Mouse (Mus musculus): ENCODE measurements at regions not wholly inside any gene's neighbourhood (a gene's known extent, or its start where the extent isn't known, plus 50 kb on each side); places are given as distances from the start of the nearest gene placed in this dataset.
A peak's percentile ranks its signal among the peaks of the same experiment; 100 is the strongest.

- H3K9ac ChIP-seq, result no peak overlapping the region
- H3K27me3 ChIP-seq (replicated peaks), result no peaks in the 10 kb centered on the region
- no peak overlapping the region for H3K27ac ChIP-seq
- no peak overlapping the region for H3K4me3 ChIP-seq (replicated peaks)
- 64% methylated on average over 7 of the region's 7 CpGs for WGBS
- H3K36me3 ChIP-seq, result no peaks in the 10 kb centered on the region
- H3K9me3 ChIP-seq, result no peaks in the 10 kb centered on the region
- no peak for ATAC-seq (ENCODE audit: insufficient read depth, low FRiP score, low read depth)
- peaks cover 3% of the 10 kb centered on the region; the same call in 1 of the 2 replicates for H3K4me1 ChIP-seq
- no peak overlapping the region for H3K4me2 ChIP-seq
Observed at GRCm38 (mm10) chr8:26596665-26597362, 380.3 kb upstream of the Zfp703 start.

- H3K9me3 ChIP-seq, result no peaks in the 10 kb centered on the region
- no peak for ATAC-seq (ENCODE audit: insufficient read depth, low FRiP score, low read depth)
- H3K27ac ChIP-seq, result no peak overlapping the region
- H3K4me1 ChIP-seq, result peaks cover 3% of the 10 kb centered on the region; the same call in 1 of the 2 replicates
- no peaks in the 10 kb centered on the region for H3K27me3 ChIP-seq (replicated peaks)
- H3K9ac ChIP-seq, result no peak overlapping the region
- H3K4me3 ChIP-seq (replicated peaks), result no peak overlapping the region
- H3K36me3 ChIP-seq, result no peaks in the 10 kb centered on the region
- 91% methylated on average over 8 of the region's 8 CpGs for WGBS
- H3K4me2 ChIP-seq, result no peak overlapping the region
Observed at GRCm38 (mm10) chr8:26598520-26598919, 378.6 kb upstream of the Zfp703 start.

DNA sequence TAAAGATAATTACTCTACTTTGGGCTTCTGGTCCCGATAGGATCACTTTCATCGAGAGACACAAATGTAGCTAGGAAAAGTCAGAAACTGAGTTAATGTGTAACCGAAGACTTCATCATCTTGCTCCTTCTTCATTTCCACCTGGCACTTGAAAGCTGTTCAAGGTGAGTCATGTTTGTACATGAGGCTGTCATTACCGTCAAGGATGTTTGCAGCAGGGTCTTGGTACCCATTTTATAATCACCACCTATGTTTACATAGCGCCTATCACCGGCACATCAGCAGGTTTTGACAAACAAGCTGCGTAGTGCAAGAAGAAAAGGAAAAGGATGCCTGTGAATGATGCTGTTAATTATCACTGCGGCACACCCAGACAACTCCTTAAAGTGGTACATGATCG, 377.0 kb upstream of the Zfp703 start:
- no peaks in the 10 kb centered on the region for H3K4me1 ChIP-seq
- H3K4me2 ChIP-seq, result no peak overlapping the region
- WGBS, result 73% methylated on average over 9 of the region's 9 CpGs
- no peaks in the 10 kb centered on the region for H3K9me3 ChIP-seq
- no peaks in the 10 kb centered on the region for H3K36me3 ChIP-seq
- no peak for ATAC-seq (ENCODE audit: insufficient read depth, low FRiP score, low read depth)
- H3K4me3 ChIP-seq (replicated peaks), result no peak overlapping the region
- no peaks in the 10 kb centered on the region for H3K27me3 ChIP-seq (replicated peaks)
- no peak overlapping the region for H3K9ac ChIP-seq
- no peak overlapping the region for H3K27ac ChIP-seq

DNA sequence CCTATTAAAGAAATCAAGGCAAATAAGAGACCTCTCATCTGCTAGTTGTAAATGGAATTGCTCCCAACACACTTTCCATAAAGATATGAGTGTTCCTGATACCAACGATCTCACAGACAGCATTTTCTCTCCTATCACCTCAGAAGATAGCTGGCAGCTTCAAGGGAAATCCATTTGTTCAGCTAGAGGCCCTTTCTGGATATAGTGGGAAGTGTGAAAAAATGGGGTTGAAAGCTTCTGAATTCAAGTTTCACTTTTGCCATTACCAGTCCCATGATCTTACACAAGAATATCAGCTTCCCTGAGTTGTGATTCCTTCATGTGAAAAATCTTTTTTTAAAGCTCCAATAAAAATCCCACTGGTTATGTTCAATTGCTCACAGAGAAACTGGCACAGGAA, 369.1 kb upstream of the Zfp703 start:
- WGBS, result 83% methylated on average over 1 of the region's 1 CpGs
- no peaks in the 10 kb centered on the region for H3K9me3 ChIP-seq
- H3K27ac ChIP-seq, result no peak overlapping the region
- no peak for ATAC-seq (ENCODE audit: insufficient read depth, low FRiP score, low read depth)
- no peaks in the 10 kb centered on the region for H3K27me3 ChIP-seq (replicated peaks)
- no peaks in the 10 kb centered on the region for H3K4me1 ChIP-seq
- H3K36me3 ChIP-seq, result no peaks in the 10 kb centered on the region
- no peak overlapping the region for H3K9ac ChIP-seq
- no peak overlapping the region for H3K4me3 ChIP-seq (replicated peaks)
- no peak overlapping the region for H3K4me2 ChIP-seq

GRCm38 (mm10) chr8:26608588-26608987, 368.5 kb upstream of the Zfp703 start:
- 52% methylated on average over 3 of the region's 3 CpGs for WGBS
- Histone ChIP-seq H3K9me3 (no peaks in the 10 kb centered on the region), H3K27ac (no peak overlapping the region), H3K4me1 (no peaks in the 10 kb centered on the region), H3K4me2 (no peak overlapping the region), H3K4me3 (replicated peaks) (no peak overlapping the region), H3K36me3 (no peaks in the 10 kb centered on the region), H3K9ac (no peak overlapping the region), H3K27me3 (replicated peaks) (no peaks in the 10 kb centered on the region)
- no peak for ATAC-seq (ENCODE audit: insufficient read depth, low FRiP score, low read depth)

GRCm38 (mm10) chr8:26612153-26612552, 365.0 kb upstream of the Zfp703 start:
- ATAC-seq (ENCODE audit: insufficient read depth, low FRiP score, low read depth), result no peak
- no peak overlapping the region for H3K4me3 ChIP-seq (replicated peaks)
- no peak overlapping the region for H3K4me2 ChIP-seq
- H3K9me3 ChIP-seq, result no peaks in the 10 kb centered on the region
- H3K27ac ChIP-seq, result no peak overlapping the region
- no peaks in the 10 kb centered on the region for H3K36me3 ChIP-seq
- H3K27me3 ChIP-seq (replicated peaks), result no peaks in the 10 kb centered on the region
- no peak overlapping the region for H3K9ac ChIP-seq
- H3K4me1 ChIP-seq, result no peaks in the 10 kb centered on the region

GRCm38 (mm10) chr8:26622311-26623052, 354.6 kb upstream of the Zfp703 start:
- peak; percentile 70; the same call in 1 of the 2 replicates for ATAC-seq (ENCODE audit: insufficient read depth, low FRiP score, low read depth)
- Histone ChIP-seq H3K36me3 (no peaks in the 10 kb centered on the region), H3K4me1 (peaks cover 20% of the 10 kb centered on the region), H3K27ac (peak overlapping the region; percentile 18; the same call in 1 of the 2 replicates), H3K9ac (no peak overlapping the region), H3K9me3 (no peaks in the 10 kb centered on the region), H3K4me2 (peak overlapping the region; percentile 25; the same call in 1 of the 2 replicates), H3K27me3 (replicated peaks) (no peaks in the 10 kb centered on the region), H3K4me3 (replicated peaks) (no peak overlapping the region)
- whole genome bisulfite sequencing, result 15% methylated on average over 12 of the region's 12 CpGs

GRCm38 (mm10) chr8:26626186-26626585, 350.9 kb upstream of the Zfp703 start:
- Histone ChIP-seq H3K4me1 (peaks cover 22% of the 10 kb centered on the region), H3K9me3 (no peaks in the 10 kb centered on the region), H3K27me3 (replicated peaks) (no peaks in the 10 kb centered on the region), H3K4me2 (no peak overlapping the region), H3K36me3 (no peaks in the 10 kb centered on the region), H3K9ac (no peak overlapping the region), H3K4me3 (replicated peaks) (no peak overlapping the region), H3K27ac (no peak overlapping the region)
- 57% methylated on average over 14 of the region's 14 CpGs for WGBS
- ATAC-seq (ENCODE audit: insufficient read depth, low FRiP score, low read depth), result no peak

DNA sequence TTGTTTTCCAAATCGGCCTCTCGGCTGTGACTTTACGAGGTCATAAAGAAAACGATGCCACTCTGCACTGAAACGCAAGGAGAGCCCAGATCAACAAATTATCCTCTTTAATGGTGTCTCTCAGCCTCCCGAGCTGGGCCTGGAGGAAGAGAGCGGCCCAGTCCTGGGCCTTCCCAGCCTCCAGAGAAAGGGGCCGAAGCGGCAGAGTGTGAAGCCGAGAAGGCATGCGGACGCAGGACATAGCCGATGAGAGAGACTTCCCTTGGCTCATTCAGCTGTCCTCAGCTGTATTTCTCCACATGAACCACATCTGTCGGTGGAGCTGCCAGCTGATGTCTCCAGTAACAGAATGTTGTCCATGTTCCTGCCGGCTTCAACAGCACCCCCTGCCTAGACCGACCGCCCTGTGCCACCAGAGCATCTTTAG, 350.5 kb upstream of the Zfp703 start:
- H3K4me3 ChIP-seq (replicated peaks), result no peak overlapping the region
- no peak for ATAC-seq (ENCODE audit: insufficient read depth, low FRiP score, low read depth)
- peaks cover 22% of the 10 kb centered on the region for H3K4me1 ChIP-seq
- H3K4me2 ChIP-seq, result 0 out of 2 replicates have a peak overlapping the region, but pooled peaks have one; percentile 23
- H3K36me3 ChIP-seq, result no peaks in the 10 kb centered on the region
- 0 out of 2 replicates have a peak, but pooled peaks cover 1% of the 10 kb centered on the region for H3K27me3 ChIP-seq (replicated peaks)
- 0 out of 2 replicates have a peak overlapping the region, but pooled peaks have one; percentile 22 for H3K27ac ChIP-seq
- 41% methylated on average over 17 of the region's 17 CpGs for WGBS
- H3K9ac ChIP-seq, result no peak overlapping the region
- no peaks in the 10 kb centered on the region for H3K9me3 ChIP-seq

GRCm38 (mm10) chr8:26627191-26627891, 349.8 kb upstream of the Zfp703 start:
- peak; percentile 20; the same call in 1 of the 2 replicates for ATAC-seq (ENCODE audit: insufficient read depth, low FRiP score, low read depth)
- WGBS, result 25% methylated on average over 13 of the region's 18 CpGs
- no peak overlapping the region for H3K9ac ChIP-seq
- no peaks in the 10 kb centered on the region for H3K36me3 ChIP-seq
- peaks cover 17% of the 10 kb centered on the region for H3K4me1 ChIP-seq
- H3K9me3 ChIP-seq, result no peaks in the 10 kb centered on the region
- H3K4me3 ChIP-seq (replicated peaks), result no peak overlapping the region
- 0 out of 2 replicates have a peak, but pooled peaks cover 3% of the 10 kb centered on the region for H3K27me3 ChIP-seq (replicated peaks)
- no peak overlapping the region for H3K27ac ChIP-seq
- H3K4me2 ChIP-seq, result peak overlapping the region; percentile 23; the same call in 1 of the 2 replicates

- Histone ChIP-seq H3K4me2 (no peak overlapping the region), H3K4me1 (peaks cover 12% of the 10 kb centered on the region), H3K9ac (no peak overlapping the region), H3K9me3 (no peaks in the 10 kb centered on the region), H3K36me3 (no peaks in the 10 kb centered on the region), H3K27ac (no peak overlapping the region), H3K4me3 (replicated peaks) (no peak overlapping the region), H3K27me3 (replicated peaks) (0 out of 2 replicates have a peak, but pooled peaks cover 10% of the 10 kb centered on the region)
- WGBS, result 83% methylated on average over 2 of the region's 2 CpGs
- no peak for ATAC-seq (ENCODE audit: insufficient read depth, low FRiP score, low read depth)
Observed at GRCm38 (mm10) chr8:26630544-26630943, 346.6 kb upstream of the Zfp703 start.

GRCm38 (mm10) chr8:26635701-26636100, 341.4 kb upstream of the Zfp703 start:
- ATAC-seq (ENCODE audit: insufficient read depth, low FRiP score, low read depth), result no peak
- Histone ChIP-seq H3K9me3 (no peaks in the 10 kb centered on the region), H3K4me2 (no peak overlapping the region), H3K4me1 (no peaks in the 10 kb centered on the region), H3K36me3 (no peaks in the 10 kb centered on the region), H3K9ac (no peak overlapping the region), H3K4me3 (replicated peaks) (no peak overlapping the region), H3K27me3 (replicated peaks) (0 out of 2 replicates have a peak, but pooled peaks cover 13% of the 10 kb centered on the region), H3K27ac (no peak overlapping the region)
- WGBS, result 57% methylated on average over 1 of the region's 1 CpGs

Data from stomach, embryonic 15.5 days (tissue).